Mouse (Mus musculus): ENCODE measurements around the gene Atf5. TPM values are rescaled to one million over a fixed set of nuclear protein-coding genes. Genes with fewer than 3 reads are reported as not detected.
A peak's percentile ranks its signal among the peaks of the same experiment; 100 is the strongest.

The Atf5 gene
- total and polyA plus RNA-seq, 3 experiments, result 13.4 to 82.3 (median 71.1) TPM

- peak; percentile 45 for TF ChIP-seq EP300 (IDR thresholded peaks at IDR 0.05; ENCODE audit: low read length)
Observed at GRCm38 (mm10) chr7:44848561-44849415, 32.3 kb upstream of the Atf5 start, which contains the start of the genes Akt1s1 and Tbc1d17 (continued).

- dilution Hi-C loops (cut with MboI; ENCODE audit: extremely low pct_ligation_motif_present, extremely low pct_unique_long_range_greater_than_20kb, low sequenced_read_pairs), result no loop called here
- Histone ChIP-seq H3K27ac (ENCODE audit: insufficient read depth, low read depth) (no peak overlapping the region), H3K4me1 (ENCODE audit: control insufficient read depth in 1 of 2, insufficient read depth in 2 of 2) (peaks cover 19 to 48% of the 10 kb centered on the region in 2 experiments), H3K9ac (ENCODE audit: insufficient read depth, low read depth) (peak overlapping the region; percentile 51), H3K9me3 (replicated peaks; ENCODE audit: low read length) (no peaks in the 10 kb centered on the region), H3K4me3 (replicated peaks in 1 of 3; ENCODE audit: low read depth in 2 of 3, low read length in 2 of 3, poor library complexity in 1 of 3) (peak overlapping the region; percentile 75 to 84 (median 81)), H3K36me3 (replicated peaks in 1 of 2; ENCODE audit: control insufficient read depth in 1 of 2, insufficient read depth in 1 of 2, low read length in 1 of 2) (peaks cover 45 to 65% of the 10 kb centered on the region in 2 experiments), H3K4me2 (ENCODE audit: insufficient read depth, low read depth, poor library complexity, severe bottlenecking) (peak overlapping the region; percentile 79), H3K27me3 (replicated peaks) (no peaks in the 10 kb centered on the region), H3K79me2 (replicated peaks; ENCODE audit: control insufficient read depth, extremely low read depth, insufficient read depth, poor library complexity, severe bottlenecking) (peaks cover 27% of the 10 kb centered on the region)
- no peak for DNase-seq (ENCODE audit: extremely low read depth)
- in situ Hi-C loops (cut with MboI; ENCODE audit: low pct_ligation_motif_present, low pct_unique_long_range_greater_than_20kb, low sequenced_read_pairs), result no loop called here
- TF ChIP-seq MXI1 (IDR thresholded peaks at IDR 0.05; ENCODE audit: low read depth, low read length), result no peak
- no peak for TF ChIP-seq HCFC1 (IDR thresholded peaks at IDR 0.05; ENCODE audit: low read depth, low read length)
- TF ChIP-seq JUND (conservative IDR thresholded peaks at IDR 0.05; ENCODE audit: low read depth, low read length), result no peak
- no peak for TF ChIP-seq JUN (IDR thresholded peaks at IDR 0.05; ENCODE audit: insufficient read depth, low read depth, low read length)
Observed at GRCm38 (mm10) chr7:44847772-44848171, 31.3 kb upstream of the Atf5 start.

- in situ Hi-C loops (cut with MboI; ENCODE audit: low pct_ligation_motif_present, low pct_unique_long_range_greater_than_20kb, low sequenced_read_pairs), result no loop called here
- Histone ChIP-seq H3K36me3 (replicated peaks in 1 of 2; ENCODE audit: control insufficient read depth in 1 of 2, insufficient read depth in 1 of 2, low read length in 1 of 2) (peaks cover 51 to 65% of the 10 kb centered on the region in 2 experiments), H3K4me2 (ENCODE audit: insufficient read depth, low read depth, poor library complexity, severe bottlenecking) (no peak overlapping the region), H3K9ac (ENCODE audit: insufficient read depth, low read depth) (no peak overlapping the region), H3K4me3 (replicated peaks in 1 of 3; ENCODE audit: low read depth in 2 of 3, low read length in 2 of 3, poor library complexity in 1 of 3) (no peak overlapping the region), H3K27ac (ENCODE audit: insufficient read depth, low read depth) (no peak overlapping the region), H3K4me1 (ENCODE audit: control insufficient read depth in 1 of 2, insufficient read depth in 2 of 2) (peaks cover 23 to 49% of the 10 kb centered on the region in 2 experiments), H3K79me2 (replicated peaks; ENCODE audit: control insufficient read depth, extremely low read depth, insufficient read depth, poor library complexity, severe bottlenecking) (peaks cover 18% of the 10 kb centered on the region), H3K27me3 (replicated peaks) (no peaks in the 10 kb centered on the region), H3K9me3 (replicated peaks; ENCODE audit: low read length) (no peaks in the 10 kb centered on the region)
- no peak for DNase-seq (ENCODE audit: extremely low read depth)
- dilution Hi-C loops (cut with MboI; ENCODE audit: extremely low pct_ligation_motif_present, extremely low pct_unique_long_range_greater_than_20kb, low sequenced_read_pairs), result no loop called here
- no peak for TF ChIP-seq JUND (conservative IDR thresholded peaks at IDR 0.05; ENCODE audit: low read depth, low read length)
- TF ChIP-seq E2F4 (IDR thresholded peaks at IDR 0.05; ENCODE audit: insufficient replicate concordance, low read depth, low read length), result no peak
- no peak for TF ChIP-seq PAX5 (IDR thresholded peaks at IDR 0.05; ENCODE audit: low read length)
- TF ChIP-seq POLR2A (IDR thresholded peaks at IDR 0.05; ENCODE audit: low read depth, low read length), result no peak
- TF ChIP-seq BHLHE40 (IDR thresholded peaks at IDR 0.05; ENCODE audit: low read depth, low read length), result no peak
- no peak for TF ChIP-seq CTCF (conservative IDR thresholded peaks at IDR 0.05 in 1 of 2, IDR thresholded peaks at IDR 0.05 in 1 of 2; ENCODE audit: low read depth in 2 of 2, low read length in 2 of 2)
- no peak for TF ChIP-seq ZKSCAN1 (IDR thresholded peaks at IDR 0.05; ENCODE audit: borderline replicate concordance, low read depth, low read length)
- TF ChIP-seq TCF12 (IDR thresholded peaks at IDR 0.05; ENCODE audit: low read depth, low read length), result no peak
Observed at GRCm38 (mm10) chr7:44846804-44847203, 30.3 kb upstream of the Atf5 start.

Measured in CH12.LX (cell line).